Mouse (Mus musculus) olfactory bulb, adult 2 months (tissue): ENCODE measurements around the gene Mapt. TPM values are rescaled to one million over a fixed set of nuclear protein-coding genes. Genes with fewer than 3 reads are reported as not detected.
A peak's percentile ranks its signal among the peaks of the same experiment; 100 is the strongest.

Experiments used
- H3K27ac ChIP-seq: fragments of 200-500 bp; 2 replicates; pipeline ENCODE4 v1.5.1; 2012; ENCODE audit warnings: low read depth, low read length; ENCODE audit not compliant: insufficient read depth
- H3K4me1 ChIP-seq: fragments of 200-500 bp; 2 replicates; pipeline ENCODE4 v1.6.1; 2012; ENCODE audit warnings: low read length; ENCODE audit not compliant: control insufficient read depth, insufficient read depth
- H3K4me3 ChIP-seq: fragments of 200-500 bp; 2 replicates; pipeline ENCODE4 v1.5.1; 2012; ENCODE audit warnings: mild to moderate bottlenecking, low read depth, low read length, moderate library complexity; ENCODE audit not compliant: insufficient read depth
- CTCF ChIP-seq: fragments of 200-500 bp; IDR thresholded peaks from 2 replicates; pipeline ENCODE4 v1.5.1; 2012; ENCODE audit warnings: low read depth, mild to moderate bottlenecking, low read length, moderate library complexity; ENCODE audit not compliant: insufficient read depth
- POLR2A ChIP-seq: fragments of 200-500 bp; IDR thresholded peaks from 2 replicates; pipeline ENCODE4 v1.6.1; 2012; ENCODE audit warnings: mild to moderate bottlenecking, low read depth, low read length, moderate library complexity; ENCODE audit not compliant: insufficient read depth
- WGBS: fragments of 180-500 bp; shearing (Covaris S2); methylation state at CpG from one replicate; pipeline ENCODE4 v1.1.7; 2018; 5-methylcytosine and 5-hydroxymethylcytosine counted together
- polyA plus RNA-seq: library from polyadenylated mRNA; stranded (reverse); fragments of >200 nt; gene quantifications from 2 replicates; pipeline ENCODE4 v1.2.4, GENCODE M21; 2012; ENCODE audit warnings: low replicate concordance; ENCODE audit not compliant: missing spikeins, insufficient read depth, insufficient read length

The Mapt gene
- polyA plus RNA-seq, 1 experiment = not detected

- no peak overlapping the region for H3K4me3 ChIP-seq
- WGBS = 23% methylated on average over 12 of the region's 12 CpGs
- peaks cover 14% of the 10 kb centered on the region for H3K4me1 ChIP-seq
- TF ChIP-seq CTCF (no peak), POLR2A (no peak)
- no peak overlapping the region for H3K27ac ChIP-seq
These were observed 71.4 kb downstream of the Mapt start for GRCm38 (mm10) chr11:104302628-104303027.

- no peak for TF ChIP-seq POLR2A
- TF ChIP-seq CTCF = no peak
- H3K27ac ChIP-seq = no peak overlapping the region
- H3K4me1 ChIP-seq = peaks cover 14% of the 10 kb centered on the region
- 46% methylated on average over 8 of the region's 8 CpGs for WGBS
- H3K4me3 ChIP-seq = no peak overlapping the region
These were observed 72.1 kb downstream of the Mapt start for GRCm38 (mm10) chr11:104303088-104303960.

- WGBS = 86% methylated on average over 7 of the region's 7 CpGs
- no peak for TF ChIP-seq CTCF
- no peak for TF ChIP-seq POLR2A
- peaks cover 14% of the 10 kb centered on the region for H3K4me1 ChIP-seq
- no peak overlapping the region for H3K27ac ChIP-seq
- no peak overlapping the region for H3K4me3 ChIP-seq
These were observed 74.5 kb downstream of the Mapt start for GRCm38 (mm10) chr11:104305711-104306110.

- 93% methylated on average over 13 of the region's 13 CpGs for WGBS
- Histone ChIP-seq H3K27ac (no peak overlapping the region), H3K4me3 (no peak overlapping the region), H3K4me1 (peaks cover 11% of the 10 kb centered on the region)
- TF ChIP-seq CTCF (no peak), POLR2A (no peak)
These were observed 75.3 kb downstream of the Mapt start for GRCm38 (mm10) chr11:104306483-104306882.

- H3K4me1 ChIP-seq = peaks cover 4% of the 10 kb centered on the region
- H3K4me3 ChIP-seq = no peak overlapping the region
- WGBS = 51% methylated on average over 4 of the region's 4 CpGs
- no peak overlapping the region for H3K27ac ChIP-seq
- TF ChIP-seq POLR2A = no peak
- no peak for TF ChIP-seq CTCF
These were observed 75.9 kb downstream of the Mapt start for GRCm38 (mm10) chr11:104307136-104307535.

- Histone ChIP-seq H3K4me1 (no peaks in the 10 kb centered on the region), H3K4me3 (no peak overlapping the region), H3K27ac (no peak overlapping the region)
- no peak for TF ChIP-seq POLR2A
- WGBS = 57% methylated on average over 12 of the region's 12 CpGs
These were observed 78.4 kb downstream of the Mapt start for GRCm38 (mm10) chr11:104309377-104310225.

- Histone ChIP-seq H3K4me1 (no peaks in the 10 kb centered on the region), H3K27ac (no peak overlapping the region), H3K4me3 (no peak overlapping the region)
- TF ChIP-seq CTCF (no peak), POLR2A (no peak)
- 39% methylated on average over 23 of the region's 23 CpGs for WGBS
These were observed 79.2 kb downstream of the Mapt start for GRCm38 (mm10) chr11:104310226-104310887.

GRCm38 (mm10) chr11:104311643-104312042 is 80.5 kb downstream of the Mapt start:
- no peak overlapping the region for H3K4me3 ChIP-seq
- 72% methylated on average over 7 of the region's 7 CpGs for WGBS
- no peak overlapping the region for H3K27ac ChIP-seq
- TF ChIP-seq POLR2A (no peak), CTCF (peak; percentile 68)
- H3K4me1 ChIP-seq = no peaks in the 10 kb centered on the region

GRCm38 (mm10) chr11:104315703-104316102 is 84.5 kb downstream of the Mapt start:
- TF ChIP-seq CTCF (peak; percentile 83), POLR2A (no peak)
- H3K4me3 ChIP-seq = no peak overlapping the region
- under 1% methylated on average over 6 of the region's 6 CpGs for WGBS

More at GRCm38 (mm10) chr11:104315703-104316102, 84.5 kb downstream of the Mapt start:
- no peak overlapping the region for H3K27ac ChIP-seq
- H3K4me1 ChIP-seq = peaks cover 11% of the 10 kb centered on the region
